ENCODE assay signal across 24 mouse cellular contexts in the genomic region with DNA sequence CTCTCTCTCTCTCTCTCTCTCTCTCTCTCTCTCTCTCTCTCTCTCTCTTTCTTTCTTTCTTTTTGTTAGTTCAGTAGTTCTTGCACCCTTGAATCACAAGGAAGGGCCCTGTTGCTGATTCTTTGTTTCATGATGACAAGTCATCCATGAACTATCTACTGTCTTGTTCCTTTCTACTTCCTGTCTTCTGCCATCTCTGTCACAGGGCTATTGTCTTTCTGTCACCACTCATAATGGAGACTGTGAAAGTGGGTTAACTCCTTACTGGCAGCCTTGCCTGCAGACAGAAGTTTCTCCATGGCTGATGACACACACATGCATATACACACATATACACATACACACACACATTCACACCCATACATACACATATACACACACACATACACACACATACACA.
"Had no signal": no experiment of that assay in that cellular context is flagged by ENCODE, and none has a peak within 500 bp of the region (broad histone marks: within the 10 kb centered on the region; RNA-seq: fewer than 3 reads in every experiment).

No protein-coding gene starts in this region.

- H3K9ac ChIP-seq: forebrain, postnatal 0 days; heart, embryonic 12.5 days; hindbrain, embryonic 13.5 days; hindbrain, embryonic 15.5 days; intestine, embryonic 15.5 days; kidney, embryonic 15.5 days; limb, embryonic 12.5 days had no signal

- H3K9me3 ChIP-seq: heart, embryonic 10.5 days; heart, embryonic 12.5 days; hindbrain, embryonic 13.5 days; hindbrain, embryonic 15.5 days; intestine, embryonic 15.5 days; kidney, embryonic 15.5 days; limb, embryonic 12.5 days had no signal

- H3K27ac ChIP-seq: heart, embryonic 10.5 days; hindbrain, embryonic 13.5 days; hindbrain, embryonic 15.5 days; hindbrain, postnatal 0 days; intestine, embryonic 15.5 days; kidney, embryonic 15.5 days; kidney, postnatal 0 days; limb, embryonic 12.5 days had no signal

- ATAC-seq: forebrain, postnatal 0 days; hindbrain, postnatal 0 days; intestine, embryonic 15.5 days had no signal

- H3K36me3 ChIP-seq: heart, embryonic 12.5 days; hindbrain, embryonic 13.5 days; hindbrain, embryonic 15.5 days; intestine, embryonic 15.5 days; kidney, embryonic 15.5 days; limb, embryonic 12.5 days had no signal

- H3K4me3 ChIP-seq: heart, embryonic 10.5 days; heart, embryonic 12.5 days; hindbrain, embryonic 13.5 days; hindbrain, embryonic 15.5 days; intestine, embryonic 15.5 days; kidney, embryonic 15.5 days; limb, embryonic 12.5 days had no signal

- H3K4me1 ChIP-seq: hindbrain, embryonic 13.5 days; intestine, embryonic 15.5 days had no signal

- DNase-seq: forebrain, postnatal 0 days; gastrocnemius, postnatal 14 days; gastrocnemius, postnatal 36 days; heart, adult 18-20 months; heart, postnatal 10 days; kidney, adult 11 months; kidney, adult 2 months; kidney, adult 9 months; kidney, postnatal 14 days; kidney, postnatal 36 days; layer of hippocampus, adult 9-11 months; layer of hippocampus, postnatal 36 days; left cerebral cortex, postnatal 4 days; liver had no signal

- H3K27me3 ChIP-seq: heart, embryonic 12.5 days; hindbrain, embryonic 13.5 days; hindbrain, embryonic 15.5 days; intestine, embryonic 15.5 days; kidney, embryonic 15.5 days; limb, embryonic 12.5 days had no signal

- H3K4me2 ChIP-seq: heart, embryonic 12.5 days; hindbrain, embryonic 13.5 days; hindbrain, embryonic 15.5 days; intestine, embryonic 15.5 days; kidney, embryonic 15.5 days; limb, embryonic 12.5 days; liver, embryonic 11.5 days had no signal
